Mouse (Mus musculus): ENCODE results near the gene Nobox. TPM values are rescaled to one million over a fixed set of nuclear protein-coding genes. Genes with fewer than 3 reads are reported as not detected.

Gene Nobox
- total RNA-seq (2023; ENCODE audit: inconsistent age), result not detected in 4 replicates

DNA sequence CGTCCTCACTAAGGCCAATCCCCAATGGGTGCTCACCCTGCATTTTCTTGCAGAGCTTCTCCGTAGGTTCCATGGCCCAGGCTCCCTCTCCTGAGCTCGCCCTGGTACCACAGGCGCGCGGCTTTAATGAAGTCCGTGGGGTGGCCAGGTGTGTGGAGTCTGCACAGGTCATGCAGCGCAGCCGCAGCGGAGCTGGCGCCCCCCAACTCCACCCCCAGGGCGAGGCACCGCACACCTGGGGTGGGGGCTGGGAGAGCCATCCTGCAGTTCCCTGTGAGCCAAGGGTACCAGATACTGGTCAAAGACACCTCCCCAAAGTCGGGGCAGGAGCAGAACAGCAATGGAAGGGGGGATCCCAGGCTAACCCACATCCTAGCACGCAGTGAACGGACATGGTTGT lies at the start of gene Nobox:
Nobox (minus strand) TSS at position 101 of the 400 bp plus-strand sequence.

DNA sequence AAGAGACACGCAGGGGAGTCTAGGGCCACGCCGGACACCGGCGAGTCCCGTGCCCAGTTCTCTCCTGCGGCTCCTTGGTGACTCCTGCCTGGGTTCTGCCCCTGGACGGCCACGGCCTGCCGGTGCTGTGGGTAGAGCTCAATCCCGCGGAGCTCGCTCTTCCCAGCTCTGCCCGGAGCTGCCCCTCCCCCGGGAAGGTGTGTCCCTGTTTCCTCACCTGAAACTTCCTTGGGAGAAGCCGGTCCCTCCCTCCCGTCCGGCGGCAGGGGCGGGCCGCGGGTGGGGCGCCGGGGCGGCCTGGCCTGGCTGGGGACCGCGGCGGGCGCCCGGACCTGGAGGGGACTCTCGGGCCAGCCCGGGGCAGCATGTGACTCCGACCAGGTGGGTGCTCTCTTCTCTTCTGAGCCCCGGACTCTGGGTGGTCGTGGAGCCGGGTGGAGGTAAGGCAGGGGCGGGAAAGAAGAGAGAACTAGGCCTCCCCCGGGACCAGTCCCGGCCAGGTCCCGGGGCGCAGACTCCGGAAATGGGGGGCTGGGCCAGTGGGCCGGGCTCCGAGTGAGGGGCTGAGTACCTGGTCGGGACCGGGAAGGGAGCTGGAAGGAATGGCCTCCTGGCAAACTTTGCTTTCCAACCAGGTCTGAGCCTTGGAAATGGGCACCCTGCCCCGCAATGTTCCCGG lies 43.9 kb downstream of the Nobox start, which contains the start of gene Arhgef5:
Arhgef5 (plus strand) TSS at position 220 of the 679 bp plus-strand sequence.

Other genes starting within 250 kb of the Nobox start
- not detected in 4 replicates for gene Olfr441, start 203.2 kb downstream of the Nobox start, total RNA-seq (2023; ENCODE audit: inconsistent age)
- gene Olfr237-ps1, start 163.0 kb downstream of the Nobox start, total RNA-seq (2023; ENCODE audit: inconsistent age), result not detected in 4 replicates
- gene Olfr437, start 146.3 kb downstream of the Nobox start, total RNA-seq (2023; ENCODE audit: inconsistent age), result not detected in 4 replicates
- gene Olfr13, start 137.4 kb downstream of the Nobox start, total RNA-seq (2023; ENCODE audit: inconsistent age), result not detected in 4 replicates
- not detected in 4 replicates for gene Olfr435, start 112.4 kb downstream of the Nobox start, total RNA-seq (2023; ENCODE audit: inconsistent age)
- gene Olfr434, start 96.5 kb downstream of the Nobox start, total RNA-seq (2023; ENCODE audit: inconsistent age), result not detected in 4 replicates
- gene Olfr47, start 78.0 kb downstream of the Nobox start, total RNA-seq (2023; ENCODE audit: inconsistent age), result not detected in 4 replicates
- 0.09 to 0.51 TPM (median 0.16 TPM) in 3 of 4 replicates, not detected in the other for gene Arhgef5, start 44.0 kb downstream of the Nobox start, total RNA-seq (2023; ENCODE audit: inconsistent age)